Mouse (Mus musculus): Measurements from ENCODE around the gene Rasl2-9. TPM values are rescaled to one million over a fixed set of nuclear protein-coding genes. Genes with fewer than 3 reads are reported as not detected.
A peak's percentile ranks its signal among the peaks of the same experiment; 100 is the strongest.
"Not testable (repeated sequence)": the region's sequence is repeated elsewhere in the genome, so short reads cannot be mapped to it uniquely, and the experiment has no call there.

Gene Rasl2-9
- polyA plus RNA-seq, 1 experiment from 2014 or later = 0.38 TPM

DNA sequence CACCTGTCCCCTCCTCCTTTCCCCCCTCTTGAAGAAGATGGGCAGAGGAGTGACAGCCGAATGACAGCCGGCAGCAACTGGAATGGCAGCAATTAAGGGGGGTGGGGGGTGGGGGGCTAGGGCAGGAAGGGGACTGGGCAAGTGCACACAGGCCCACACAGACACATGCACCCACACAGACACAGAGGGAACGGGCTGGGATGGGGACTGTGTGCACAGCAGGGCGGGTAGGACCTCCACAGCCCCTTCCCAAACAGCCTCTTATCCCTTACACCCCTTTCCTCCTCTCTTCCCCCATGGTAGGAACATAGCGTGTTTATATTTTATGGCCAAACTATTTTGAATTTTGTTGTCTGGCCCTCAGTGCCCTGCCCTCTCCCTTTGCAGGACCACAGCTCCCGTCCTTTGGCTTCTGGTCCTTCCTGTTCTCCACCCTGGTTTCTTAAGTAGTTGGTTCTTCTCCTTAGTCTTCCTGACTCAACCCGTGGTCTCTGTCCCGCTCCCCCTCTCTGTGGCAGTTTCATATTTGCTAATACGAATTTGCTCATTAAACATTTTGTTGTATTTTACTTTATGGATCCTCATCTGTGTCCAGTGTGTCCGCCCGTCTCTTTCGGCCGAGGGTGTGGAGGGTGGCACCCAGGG, 46.3 kb downstream of the Rasl2-9 start:
- ATAC-seq (ENCODE audit: low FRiP score, low read depth) = peak; percentile 57

DNA sequence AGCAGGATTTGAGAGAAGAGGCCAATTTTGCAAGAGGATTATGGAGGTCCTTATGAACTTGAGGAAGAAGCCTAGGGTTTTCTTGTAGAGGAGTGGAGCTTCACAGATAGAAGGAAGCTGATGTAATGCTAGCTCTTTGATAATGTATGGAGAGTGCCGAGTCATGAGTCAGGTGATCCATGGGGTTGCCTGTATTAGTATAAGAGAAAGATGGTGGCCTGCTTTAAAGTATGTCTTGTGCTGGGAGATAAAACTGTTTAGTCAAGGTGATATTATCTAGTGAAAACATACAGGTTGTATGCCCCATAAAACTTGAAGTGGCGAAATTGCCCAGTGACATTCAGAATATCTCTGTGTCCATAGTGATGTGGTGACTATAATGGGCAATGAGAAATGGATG, 48.8 kb downstream of the Rasl2-9 start:
- ATAC-seq (ENCODE audit: low FRiP score, low read depth) = no peak
- Histone ChIP-seq H3K9me3 (no peaks in the 10 kb centered on the region), H3K27ac (no peak overlapping the region), H3K27me3 (replicated peaks) (no peaks in the 10 kb centered on the region), H3K4me1 (peaks cover 12% of the 10 kb centered on the region), H3K4me3 (no peak overlapping the region), H3K4me2 (replicated peaks) (no peak overlapping the region), H3K9ac (no peak overlapping the region), H3K36me3 (peaks cover 70% of the 10 kb centered on the region)
- 93% methylated on average over 2 of the region's 2 CpGs for WGBS

More for the DNA sequence above, 46.3 kb downstream of the Rasl2-9 start:
- H3K27ac ChIP-seq; H3K9me3 ChIP-seq; H3K27me3 ChIP-seq (replicated peaks): not testable (repeated sequence)
- H3K36me3 ChIP-seq = peaks cover 51% of the 10 kb centered on the region
- peak overlapping the region; percentile 98 for H3K4me3 ChIP-seq
- H3K9ac ChIP-seq = peak overlapping the region; percentile 98; the same call in 1 of the 2 replicates
- 51% methylated on average over 9 of the region's 13 CpGs for whole genome bisulfite sequencing
- H3K4me1 ChIP-seq = peaks cover 13% of the 10 kb centered on the region
- peak overlapping the region; percentile 73 for H3K4me2 ChIP-seq (replicated peaks)

DNA sequence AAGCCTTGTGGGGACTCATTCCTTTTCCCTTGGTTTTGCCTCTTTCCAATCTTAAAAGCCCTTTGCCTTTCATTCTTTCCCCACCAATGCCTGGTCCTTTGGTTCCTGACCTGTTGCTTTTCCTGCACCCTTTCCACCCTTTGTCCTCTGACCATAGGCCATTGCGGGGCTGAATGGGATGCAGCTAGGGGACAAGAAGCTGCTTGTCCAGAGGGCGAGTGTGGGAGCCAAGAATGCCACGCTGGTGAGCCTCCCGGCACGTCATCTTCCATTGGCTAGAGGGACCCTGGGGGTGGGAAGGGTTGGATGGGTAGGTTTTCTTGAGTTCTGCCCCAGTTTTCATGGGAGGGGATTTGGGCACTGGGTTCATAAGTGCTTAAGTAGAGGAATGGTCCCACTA, 50.8 kb downstream of the Rasl2-9 start:
- 95% methylated on average over 5 of the region's 5 CpGs for WGBS
- H3K27me3 ChIP-seq (replicated peaks) = no peaks in the 10 kb centered on the region
- ATAC-seq (ENCODE audit: low FRiP score, low read depth) = no peak
- no peak overlapping the region for H3K4me2 ChIP-seq (replicated peaks)
- H3K27ac ChIP-seq = no peak overlapping the region
- peaks cover 88% of the 10 kb centered on the region for H3K36me3 ChIP-seq
- H3K9ac ChIP-seq = no peak overlapping the region
- H3K9me3 ChIP-seq = no peaks in the 10 kb centered on the region
- H3K4me1 ChIP-seq = no peaks in the 10 kb centered on the region
- no peak overlapping the region for H3K4me3 ChIP-seq

Small RNA genes lying within 50 kb of the gene (microRNA-seq; reads per million reads assigned to microRNA genes)
- gene Gm26217 = not detected

Other genes starting within 250 kb of the Rasl2-9 start
- 0.91 and 0.93 TPM in 2 replicates for gene Isoc2a, start 248.8 kb downstream of the Rasl2-9 start, polyA plus RNA-seq (2016; fragmentation: Nextera tagmentation; extraction: Ambion mirVana)
- 0.29 TPM in 1 of 2 replicates, not detected in the other for gene Gm36210, start 219.4 kb downstream of the Rasl2-9 start, polyA plus RNA-seq (2016; fragmentation: Nextera tagmentation; extraction: Ambion mirVana)
- 4.4 and 4.5 TPM in 2 replicates for gene Zfp628, start 210.7 kb downstream of the Rasl2-9 start, polyA plus RNA-seq (2016; fragmentation: Nextera tagmentation; extraction: Ambion mirVana)
- 13.0 and 13.7 TPM in 2 replicates for gene Nat14, start 203.9 kb downstream of the Rasl2-9 start, polyA plus RNA-seq (2016; fragmentation: Nextera tagmentation; extraction: Ambion mirVana)
- gene Ssc5d, start 200.2 kb downstream of the Rasl2-9 start, polyA plus RNA-seq (2016; fragmentation: Nextera tagmentation; extraction: Ambion mirVana) = 2.5 and 3.0 TPM in 2 replicates
- 0.13 TPM in 2 replicates for gene Sbk2, start 161.5 kb downstream of the Rasl2-9 start, polyA plus RNA-seq (2016; fragmentation: Nextera tagmentation; extraction: Ambion mirVana)
- gene Sbk3, start 154.8 kb downstream of the Rasl2-9 start, polyA plus RNA-seq (2016; fragmentation: Nextera tagmentation; extraction: Ambion mirVana) = 0.11 TPM in 2 replicates
- 52.4 and 57.5 TPM in 2 replicates for gene Zfp579, start 129.8 kb downstream of the Rasl2-9 start, polyA plus RNA-seq (2016; fragmentation: Nextera tagmentation; extraction: Ambion mirVana)
- gene Zfp524, start 111.5 kb downstream of the Rasl2-9 start, polyA plus RNA-seq (2016; fragmentation: Nextera tagmentation; extraction: Ambion mirVana) = 8.2 and 8.7 TPM in 2 replicates
- 62.0 and 63.3 TPM in 2 replicates for gene Fiz1, start 111.3 kb downstream of the Rasl2-9 start, polyA plus RNA-seq (2016; fragmentation: Nextera tagmentation; extraction: Ambion mirVana)
- gene Gm44973, start 110.5 kb downstream of the Rasl2-9 start, polyA plus RNA-seq (2016; fragmentation: Nextera tagmentation; extraction: Ambion mirVana) = 0.26 TPM in 1 of 2 replicates, not detected in the other
- 6.6 and 6.9 TPM in 2 replicates for gene Zfp865, start 105.6 kb downstream of the Rasl2-9 start, polyA plus RNA-seq (2016; fragmentation: Nextera tagmentation; extraction: Ambion mirVana)
- 14.3 and 17.0 TPM in 2 replicates for gene Ccdc106, start 105.4 kb downstream of the Rasl2-9 start, polyA plus RNA-seq (2016; fragmentation: Nextera tagmentation; extraction: Ambion mirVana)
- gene 4632433K11Rik, start 91.8 kb downstream of the Rasl2-9 start, polyA plus RNA-seq (2016; fragmentation: Nextera tagmentation; extraction: Ambion mirVana) = not detected in 2 replicates
- gene Zfp784, start 87.5 kb downstream of the Rasl2-9 start, polyA plus RNA-seq (2016; fragmentation: Nextera tagmentation; extraction: Ambion mirVana) = 4.2 and 5.9 TPM in 2 replicates
- gene Zfp580, start 74.4 kb downstream of the Rasl2-9 start, polyA plus RNA-seq (2016; fragmentation: Nextera tagmentation; extraction: Ambion mirVana) = 53.5 and 56.0 TPM in 2 replicates
- gene U2af2, start 63.8 kb downstream of the Rasl2-9 start, polyA plus RNA-seq (2016; fragmentation: Nextera tagmentation; extraction: Ambion mirVana) = 147 and 163 TPM in 2 replicates
- gene Epn1, start 45.7 kb downstream of the Rasl2-9 start, polyA plus RNA-seq (2016; fragmentation: Nextera tagmentation; extraction: Ambion mirVana) = 73.4 and 80.5 TPM in 2 replicates
- 0.18 TPM in 1 of 2 replicates, not detected in the other for gene Rfpl4, start 9.0 kb downstream of the Rasl2-9 start, polyA plus RNA-seq (2016; fragmentation: Nextera tagmentation; extraction: Ambion mirVana)
- 0.01 and 0.08 TPM in 2 replicates for gene Vmn1r55, start 23.7 kb upstream of the Rasl2-9 start, polyA plus RNA-seq (2016; fragmentation: Nextera tagmentation; extraction: Ambion mirVana)
- not detected in 2 replicates for gene Vmn1r56, start 70.8 kb upstream of the Rasl2-9 start, polyA plus RNA-seq (2016; fragmentation: Nextera tagmentation; extraction: Ambion mirVana)
- not detected in 2 replicates for gene Vmn1r57, start 92.5 kb upstream of the Rasl2-9 start, polyA plus RNA-seq (2016; fragmentation: Nextera tagmentation; extraction: Ambion mirVana)
- not detected in 2 replicates for gene Gm5065, start 224.6 kb upstream of the Rasl2-9 start, polyA plus RNA-seq (2016; fragmentation: Nextera tagmentation; extraction: Ambion mirVana)
- gene Nlrp2, start 225.1 kb upstream of the Rasl2-9 start, polyA plus RNA-seq (2016; fragmentation: Nextera tagmentation; extraction: Ambion mirVana) = not detected in 2 replicates

Measured in neural tube, embryonic 12.5 days (tissue).